Comparison of ENCODE assay signal across 8 mouse cellular contexts in genomic region chr16:8830431-8831211, GRCm38 (mm10). TPM values are rescaled to one million over a fixed set of nuclear protein-coding genes. Genes with fewer than 3 reads are reported as not detected.
DNase-seq lines count a peak whose midpoint lies in the region; ATAC-seq and TF ChIP-seq lines count a peak whose summit lies in the region.

No protein-coding gene starts in this region.

- no peaks in the 10 kb centered on the region for H3K9me3 ChIP-seq in E14TG2a.4 (ENCODE audit: low read length)
- no peaks in the 10 kb centered on the region for H3K9me3 ChIP-seq in forebrain, embryonic 14.5 days (replicated peaks; ENCODE audit: control insufficient read depth, low read length)
- no peaks in the 10 kb centered on the region for H3K9me3 ChIP-seq in neural tube, embryonic 14.5 days (ENCODE audit: control insufficient read depth, low read length)

- H3K9ac ChIP-seq in forebrain, embryonic 14.5 days (ENCODE audit: low read length) = peak overlapping the region; percentile 99
- peak overlapping the region; percentile 98 for H3K9ac ChIP-seq in neural tube, embryonic 14.5 days (replicated peaks; ENCODE audit: low read depth, low read length)

- intact Hi-C loops in heart, postnatal 14 days (cut with DNase I) = loop anchor here (2.0 kb wide), 1 partner anchor 38 kb away; no protein-coding TSS in a partner anchor

- peak overlapping the region; percentile 97 for H3K4me3 ChIP-seq in E14TG2a.4 (replicated peaks; ENCODE audit: low read length)
- peak overlapping the region; percentile 99 for H3K4me3 ChIP-seq in forebrain, embryonic 14.5 days (ENCODE audit: low read depth, low read length)
- H3K4me3 ChIP-seq in lung, adult 2 months (replicated peaks; ENCODE audit: extremely low read depth, low read depth, low read length) = peak overlapping the region; percentile 90
- peak overlapping the region; percentile 98 for H3K4me3 ChIP-seq in neural tube, embryonic 14.5 days (ENCODE audit: low read depth, low read length)

- TF ChIP-seq CTCF in E14TG2a.4 (conservative IDR thresholded peaks at IDR 0.05; ENCODE audit: low read length) = no peak
- TF ChIP-seq CTCF in lung, adult 2 months (IDR thresholded peaks at IDR 0.05; ENCODE audit: insufficient read depth, low read length) = no peak

- WGBS in forebrain, embryonic 14.5 days = under 1% methylated on average over 70 of the region's 74 CpGs
- WGBS in lung, adult 2 months = under 1% methylated on average over 69 of the region's 74 CpGs
- WGBS in neural tube, embryonic 14.5 days = under 1% methylated on average over 63 of the region's 74 CpGs

- H3K27me3 ChIP-seq in E14TG2a.4 (ENCODE audit: insufficient read depth, low read length) = no peaks in the 10 kb centered on the region
- H3K27me3 ChIP-seq in forebrain, embryonic 14.5 days (replicated peaks; ENCODE audit: control insufficient read depth, insufficient read depth, low read length) = no peaks in the 10 kb centered on the region
- H3K27me3 ChIP-seq in neural tube, embryonic 14.5 days (ENCODE audit: control insufficient read depth, insufficient read depth, low read length) = no peaks in the 10 kb centered on the region; the same call in 1 of the 2 replicates

- H3K4me2 ChIP-seq in forebrain, embryonic 14.5 days (ENCODE audit: low read length) = peak overlapping the region; percentile 92
- peak overlapping the region; percentile 85 for H3K4me2 ChIP-seq in neural tube, embryonic 14.5 days (ENCODE audit: low read depth, low read length)

- H3K4me1 ChIP-seq in E14TG2a.4 (replicated peaks; ENCODE audit: low read depth, low read length) = peaks cover 67% of the 10 kb centered on the region
- H3K4me1 ChIP-seq in forebrain, embryonic 14.5 days (ENCODE audit: control insufficient read depth, insufficient read depth, low read length) = peaks cover 25% of the 10 kb centered on the region
- peaks cover 18% of the 10 kb centered on the region for H3K4me1 ChIP-seq in lung, adult 2 months (ENCODE audit: control insufficient read depth, insufficient read depth, low read length)
- H3K4me1 ChIP-seq in neural tube, embryonic 14.5 days (ENCODE audit: control insufficient read depth, insufficient read depth, low read length) = peaks cover 30% of the 10 kb centered on the region

- peak; percentile 59 for DNase-seq in cerebellum, adult 11 months
- DNase-seq in forebrain, embryonic 14.5 days (ENCODE audit: low spot score) = peak; percentile 62
- DNase-seq in heart, postnatal 14 days = peak; percentile 83 to 84
- peak; percentile 57 to 66 for DNase-seq in layer of hippocampus, adult 18-20 months (ENCODE audit: low spot score in 2 of 2)
- peak; percentile 79 for DNase-seq in lung, adult 2 months
- peak; percentile 78 for DNase-seq in testis, postnatal 10 days (ENCODE audit: low spot score)

- peak; percentile 22 for ATAC-seq in forebrain, embryonic 14.5 days
- ATAC-seq in neural tube, embryonic 14.5 days (ENCODE audit: low read depth) = peak; percentile 33

- peak; percentile 41; the same call in 1 of the 2 replicates for TF ChIP-seq POLR2A in lung, adult 2 months (IDR thresholded peaks at IDR 0.05; ENCODE audit: borderline replicate concordance, extremely low read depth, low read depth, low read length)

- H3K36me3 ChIP-seq in E14TG2a.4 (ENCODE audit: insufficient read depth, low read length) = peaks cover 45% of the 10 kb centered on the region
- H3K36me3 ChIP-seq in forebrain, embryonic 14.5 days (ENCODE audit: control insufficient read depth, insufficient read depth, low read length) = peaks cover 23% of the 10 kb centered on the region; the same call in 1 of the 2 replicates
- peaks cover 3% of the 10 kb centered on the region; the same call in 1 of the 2 replicates for H3K36me3 ChIP-seq in neural tube, embryonic 14.5 days (ENCODE audit: control insufficient read depth, insufficient read depth, low read length)

- H3K27ac ChIP-seq in forebrain, embryonic 14.5 days (ENCODE audit: low read depth, low read length) = peak overlapping the region; percentile 96
- H3K27ac ChIP-seq in neural tube, embryonic 14.5 days (ENCODE audit: low read depth, low read length) = peak overlapping the region; percentile 91

RNA-seq across cellular contexts. Expression of gene 1810013L24Rik, which starts 0.7 kb away (rescaled TPM):
- 19.6 and 24.9 TPM in 2 replicates for polyA plus RNA-seq in forebrain, embryonic 14.5 days (2014; fragmentation: Nextera tagmentation; extraction: Ambion mirVana)
- 100 to 1,000 TPM; 111 to 112 TPM for total RNA-seq in heart, postnatal 14 days (2021)
- total RNA-seq in layer of hippocampus, adult 18-20 months (2021) = 100 to 1,000 TPM; 100 to 102 TPM
- 23.2 and 28.6 TPM in 2 replicates for polyA plus RNA-seq in lung, adult 2 months (2012; rRNA removed)
- polyA plus RNA-seq in neural tube, embryonic 14.5 days (2014; fragmentation: Nextera tagmentation; extraction: Ambion mirVana) = 21.9 and 26.7 TPM in 2 replicates

RNA-seq across cellular contexts. Expression of gene Usp7, which starts 38.5 kb away (rescaled TPM):
- polyA plus RNA-seq in forebrain, embryonic 14.5 days (2014; fragmentation: Nextera tagmentation; extraction: Ambion mirVana) = 42.1 and 42.7 TPM in 2 replicates
- total RNA-seq in heart, postnatal 14 days (2021) = 10 to 100 TPM; 61.9 to 65.0 TPM
- 100 to 1,000 TPM; 144 to 151 TPM for total RNA-seq in layer of hippocampus, adult 18-20 months (2021)
- 18.6 and 29.8 TPM in 2 replicates for polyA plus RNA-seq in lung, adult 2 months (2012; rRNA removed)
- polyA plus RNA-seq in neural tube, embryonic 14.5 days (2014; fragmentation: Nextera tagmentation; extraction: Ambion mirVana) = 51.6 and 61.4 TPM in 2 replicates

Comparison
In these comparisons a context has a peak if more than half of its experiments do, and no peak if none do; other contexts are left out.
1. Peak in every context shown above with its lines: DNase-seq, ATAC-seq, H3K4me3 ChIP-seq and H3K27ac ChIP-seq.